ENCODE assay signal across 36 mouse cellular contexts in genomic region chr4:44259126-44259525, GRCm38 (mm10). TPM values are rescaled to one million over a fixed set of nuclear protein-coding genes. Genes with fewer than 3 reads are reported as not detected.
"Had no signal": no experiment of that assay in that cellular context is flagged by ENCODE, and none has a peak within 500 bp of the region (broad histone marks: within the 10 kb centered on the region; RNA-seq: fewer than 3 reads in every experiment).

No protein-coding gene starts in this region.

- H3K9ac ChIP-seq: heart, embryonic 12.5 days; heart, embryonic 13.5 days; heart, embryonic 15.5 days; hindbrain, embryonic 12.5 days; hindbrain, embryonic 13.5 days; hindbrain, embryonic 14.5 days; hindbrain, embryonic 15.5 days; intestine, embryonic 15.5 days; kidney, embryonic 15.5 days had no signal

- H3K27ac ChIP-seq: heart, embryonic 10.5 days; heart, embryonic 13.5 days; heart, embryonic 15.5 days; hindbrain, embryonic 10.5 days; hindbrain, embryonic 12.5 days; hindbrain, embryonic 13.5 days; hindbrain, embryonic 14.5 days; hindbrain, embryonic 15.5 days; hindbrain, postnatal 0 days; intestine, embryonic 15.5 days; kidney, embryonic 15.5 days; kidney, postnatal 0 days; layer of hippocampus, adult 2 months had no signal

- H3K27me3 ChIP-seq: heart, embryonic 12.5 days; heart, embryonic 13.5 days; heart, embryonic 15.5 days; hindbrain, embryonic 12.5 days; hindbrain, embryonic 13.5 days; hindbrain, embryonic 15.5 days; intestine, embryonic 15.5 days; kidney, embryonic 15.5 days had no signal

- H3K4me2 ChIP-seq: heart, embryonic 11.5 days; heart, embryonic 12.5 days; heart, embryonic 13.5 days; heart, embryonic 15.5 days; hindbrain, embryonic 12.5 days; hindbrain, embryonic 13.5 days; hindbrain, embryonic 14.5 days; hindbrain, embryonic 15.5 days; intestine, embryonic 15.5 days; kidney, embryonic 15.5 days had no signal

- H3K9me3 ChIP-seq: heart, embryonic 10.5 days; heart, embryonic 12.5 days; heart, embryonic 13.5 days; heart, embryonic 15.5 days; hindbrain, embryonic 10.5 days; hindbrain, embryonic 12.5 days; hindbrain, embryonic 13.5 days; hindbrain, embryonic 15.5 days; intestine, embryonic 15.5 days; kidney, embryonic 15.5 days had no signal

- DNase-seq: heart, postnatal 10 days; heart, postnatal 14 days; heart, postnatal 36 days; heart, postnatal 4 days; kidney, adult 11 months; kidney, adult 18-20 months; kidney, adult 2 months; kidney, adult 8-10 months; kidney, adult 9 months; kidney, postnatal 10 days; kidney, postnatal 14 days; kidney, postnatal 25 days; kidney, postnatal 36 days; kidney, postnatal 4 days; layer of hippocampus, adult 9-11 months; layer of hippocampus, postnatal 36 days had no signal

- H3K4me1 ChIP-seq: heart, embryonic 13.5 days; heart, embryonic 15.5 days; hindbrain, embryonic 12.5 days; hindbrain, embryonic 13.5 days; hindbrain, embryonic 15.5 days; intestine, embryonic 15.5 days; kidney, embryonic 15.5 days had no signal

- H3K36me3 ChIP-seq: heart, embryonic 10.5 days; heart, embryonic 12.5 days; heart, embryonic 13.5 days; heart, embryonic 15.5 days; hindbrain, embryonic 10.5 days; hindbrain, embryonic 12.5 days; hindbrain, embryonic 13.5 days; hindbrain, embryonic 15.5 days; intestine, embryonic 15.5 days; kidney, embryonic 15.5 days had no signal

- H3K4me3 ChIP-seq: heart, embryonic 10.5 days; heart, embryonic 12.5 days; heart, embryonic 13.5 days; heart, embryonic 15.5 days; hindbrain, embryonic 10.5 days; hindbrain, embryonic 12.5 days; hindbrain, embryonic 13.5 days; hindbrain, embryonic 15.5 days; intestine, embryonic 15.5 days; kidney, embryonic 15.5 days; layer of hippocampus, adult 2 months had no signal

- ATAC-seq: hindbrain, embryonic 16.5 days; hindbrain, postnatal 0 days; inflammation-experienced regulatory T-cells, adult 6 months; intestine, embryonic 15.5 days; intestine, embryonic 16.5 days; intestine, postnatal 0 days had no signal

RNA-seq across cellular contexts. Expression of gene Melk, which starts 41.5 kb away (rescaled TPM):
- total RNA-seq: layer of hippocampus, adult 18-20 months had no signal
